Comparison of ENCODE assay signal across 26 mouse cellular contexts in the genomic region with DNA sequence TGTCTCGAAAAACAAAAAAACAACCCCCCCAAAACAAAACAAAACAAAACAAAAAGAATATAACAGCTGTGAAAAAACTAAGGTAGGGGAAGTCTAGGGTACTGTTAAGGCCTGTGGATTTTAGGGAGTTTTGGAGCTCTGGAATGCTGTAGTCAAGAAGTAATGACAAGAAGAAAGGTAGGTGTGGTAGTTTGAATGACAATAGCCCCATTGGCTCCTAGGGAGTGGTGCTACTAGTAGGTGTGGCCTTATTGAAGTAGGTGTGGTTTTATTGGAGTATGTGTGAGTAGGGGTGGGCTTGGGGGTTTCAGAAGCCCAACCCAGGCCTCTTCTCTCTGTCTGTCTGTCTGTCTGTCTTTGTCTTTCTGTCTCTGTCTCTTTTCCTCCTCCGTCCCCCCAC. TPM values are rescaled to one million over a fixed set of nuclear protein-coding genes. Genes with fewer than 3 reads are reported as not detected.
A peak's percentile ranks its signal among the peaks of the same experiment; 100 is the strongest.
DNase-seq lines count a peak whose midpoint lies in the region; ATAC-seq and TF ChIP-seq lines count a peak whose summit lies in the region.
"Had no signal": no experiment of that assay in that cellular context is flagged by ENCODE, and none has a peak within 500 bp of the region (broad histone marks: within the 10 kb centered on the region; RNA-seq: fewer than 3 reads in every experiment).

No protein-coding gene starts in this region.

- no peak overlapping the region for H3K27ac ChIP-seq in left cerebral cortex, adult 2 months
- no peak overlapping the region for H3K27ac ChIP-seq in forebrain, postnatal 0 days (ENCODE audit: low read depth, low read length)
- H3K27ac ChIP-seq: embryonic facial prominence, embryonic 13.5 days; embryonic facial prominence, embryonic 15.5 days; forebrain, embryonic 13.5 days; forebrain, embryonic 15.5 days had no signal

- no peaks in the 10 kb centered on the region for H3K9me3 ChIP-seq in E14TG2a.4 (ENCODE audit: low read length)
- no peaks in the 10 kb centered on the region for H3K9me3 ChIP-seq in forebrain, postnatal 0 days (ENCODE audit: low read length)
- H3K9me3 ChIP-seq: embryonic facial prominence, embryonic 13.5 days; embryonic facial prominence, embryonic 15.5 days; forebrain, embryonic 13.5 days; forebrain, embryonic 15.5 days; G1E had no signal

- intact Hi-C loops in left cerebral cortex, adult 2 months (cut with DNase I), result no loop called here

- no peak overlapping the region for H3K9ac ChIP-seq in forebrain, postnatal 0 days
- H3K9ac ChIP-seq: embryonic facial prominence, embryonic 13.5 days; embryonic facial prominence, embryonic 15.5 days; forebrain, embryonic 13.5 days; forebrain, embryonic 15.5 days had no signal

- H3K4me1 ChIP-seq in E14TG2a.4 (replicated peaks; ENCODE audit: low read depth, low read length), result peaks cover 29% of the 10 kb centered on the region
- H3K4me1 ChIP-seq in forebrain, postnatal 0 days (ENCODE audit: insufficient read depth), result no peaks in the 10 kb centered on the region
- H3K4me1 ChIP-seq: embryonic facial prominence, embryonic 13.5 days; embryonic facial prominence, embryonic 15.5 days; forebrain, embryonic 13.5 days; forebrain, embryonic 15.5 days had no signal

- H3K36me3 ChIP-seq in E14TG2a.4 (ENCODE audit: insufficient read depth, low read length), result no peaks in the 10 kb centered on the region
- H3K36me3 ChIP-seq in forebrain, postnatal 0 days (ENCODE audit: insufficient read depth), result no peaks in the 10 kb centered on the region
- H3K36me3 ChIP-seq: embryonic facial prominence, embryonic 13.5 days; embryonic facial prominence, embryonic 15.5 days; forebrain, embryonic 15.5 days; G1E had no signal

- WGBS in forebrain, postnatal 0 days, result 74% methylated on average over 2 of the region's 2 CpGs

- ATAC-seq in forebrain, postnatal 0 days, result no peak
- ATAC-seq: CD4-positive, CD25-positive, alpha-beta regulatory T cell, adult 4 months; forebrain, embryonic 13.5 days; forebrain, embryonic 15.5 days; Patski had no signal

- H3K4me2 ChIP-seq in forebrain, postnatal 0 days (ENCODE audit: low read depth), result no peak overlapping the region
- H3K4me2 ChIP-seq: embryonic facial prominence, embryonic 13.5 days; embryonic facial prominence, embryonic 15.5 days; forebrain, embryonic 13.5 days; forebrain, embryonic 15.5 days had no signal

- H3K27me3 ChIP-seq in E14TG2a.4 (ENCODE audit: insufficient read depth, low read length), result no peaks in the 10 kb centered on the region
- H3K27me3 ChIP-seq in forebrain, postnatal 0 days (ENCODE audit: insufficient read depth, low read length), result no peaks in the 10 kb centered on the region
- H3K27me3 ChIP-seq: CH12.LX; embryonic facial prominence, embryonic 15.5 days; forebrain, embryonic 13.5 days; forebrain, embryonic 15.5 days had no signal

- no peak for TF ChIP-seq CTCF in E14TG2a.4 (conservative IDR thresholded peaks at IDR 0.05; ENCODE audit: low read length)
- no peak for TF ChIP-seq CTCF in left cerebral cortex, adult 2 months (IDR thresholded peaks at IDR 0.05)
- no peak for TF ChIP-seq CTCF in forebrain, postnatal 0 days (IDR thresholded peaks at IDR 0.05; ENCODE audit: low read depth)

- peak overlapping the region; percentile 45; the same call in 1 of the 2 replicates for H3K4me3 ChIP-seq in E14TG2a.4 (replicated peaks; ENCODE audit: low read length)
- H3K4me3 ChIP-seq in left cerebral cortex, adult 2 months, result no peak overlapping the region
- H3K4me3 ChIP-seq in forebrain, postnatal 0 days (ENCODE audit: low read depth, low read length), result no peak overlapping the region
- H3K4me3 ChIP-seq: embryonic facial prominence, embryonic 13.5 days; embryonic facial prominence, embryonic 15.5 days; forebrain, embryonic 13.5 days; forebrain, embryonic 15.5 days had no signal

- DNase-seq in ES-CJ7 (ENCODE audit: low read depth, low spot score), result peak; percentile 95
- peak; percentile 95 for DNase-seq in R1 (ENCODE audit: low read depth, low spot score)
- peak; percentile 90 for DNase-seq in ZHBTc4 (ENCODE audit: low read depth, low spot score)
- no peak for DNase-seq in left cerebral cortex, adult 2 months (ENCODE audit: extremely low spot score in 1 of 2, low spot score in 2 of 2)
- no peak for DNase-seq in kidney, adult 18-20 months
- no peak for DNase-seq in forebrain, postnatal 0 days
- DNase-seq: adrenal gland, adult 2 months; adrenal gland, postnatal 10 days; adrenal gland, postnatal 25 days; B cell, adult 2 months; cerebellum, adult 11 months; cerebellum, adult 18-20 months; cerebellum, adult 8-10 months; cerebellum, adult 9-11 months; cerebellum, postnatal 14 days; cerebellum, postnatal 36 days; embryo, embryonic 11 days had no signal

RNA-seq across cellular contexts. Expression of a gene that starts 44.9 kb away (rescaled TPM):
- total RNA-seq in left cerebral cortex, adult 2 months (2021), result 1 to 10 TPM; 4.6 to 5.5 TPM
- total RNA-seq in forebrain, postnatal 0 days (2014; rRNA removed), result 20.2 and 24.3 TPM in 2 replicates
- polyA plus RNA-seq in forebrain, postnatal 0 days (2015; fragmentation: Nextera tagmentation; extraction: Ambion mirVana), result 4.8 and 6.4 TPM in 2 replicates
- polyA plus RNA-seq: G1E had no signal

Comparison
In these comparisons a context has a peak if more than half of its experiments do, and no peak if none do; other contexts are left out.
1. DNase-seq: peak in ES-CJ7 (single experiment), R1 (single experiment) and ZHBTc4 (single experiment); none in left cerebral cortex, adult 2 months (0 of 2), kidney, adult 18-20 months (single experiment) and forebrain, postnatal 0 days (single experiment).